Mouse (Mus musculus) liver, embryonic 14.5 days (tissue): ENCODE data around the gene Dlgap4.

Source experiments
- CTCF ChIP-seq: IDR thresholded peaks from 2 replicates; pipeline ENCODE4 v1.5.1; 2016; ENCODE audit warnings: antibody characterized with exemption, low read depth, control low read depth
- EP300 ChIP-seq: IDR thresholded peaks from 2 replicates; pipeline ENCODE4 v1.6.1; 2016; ENCODE audit warnings: antibody characterized with exemption, low read depth

DNA sequence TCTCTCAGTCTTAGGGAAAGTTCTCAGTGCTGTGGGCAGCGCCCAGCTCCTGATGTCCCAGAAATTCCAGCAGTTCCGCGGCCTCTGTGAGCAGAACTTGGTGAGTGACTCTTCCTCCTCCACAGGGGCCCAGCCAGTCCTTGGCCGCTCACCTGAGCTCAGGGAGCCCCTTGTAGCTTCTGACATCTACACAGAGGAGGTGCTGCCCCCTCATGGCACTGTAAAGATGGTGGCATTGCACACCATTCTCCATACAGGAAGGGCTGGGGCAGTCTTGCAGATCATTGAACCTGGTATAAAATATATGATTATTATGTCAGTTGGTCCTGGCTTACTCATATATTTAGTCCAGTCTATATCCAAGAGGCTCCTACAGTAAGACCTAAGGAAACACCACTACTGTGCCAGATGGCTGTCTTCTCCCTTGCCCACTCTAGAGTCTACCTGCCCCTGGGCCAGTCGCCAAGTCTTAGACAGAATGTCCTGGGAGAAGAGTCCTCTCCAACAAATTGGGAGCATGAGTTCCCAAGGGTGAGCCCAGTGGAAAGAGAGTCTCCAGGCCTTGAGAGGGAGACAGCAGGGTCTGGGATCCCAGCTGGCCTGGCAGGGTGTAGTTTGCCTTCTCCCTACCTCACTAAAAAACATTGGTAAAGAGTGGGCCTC lies 147.5 kb downstream of the Dlgap4 start:
- TF ChIP-seq CTCF (peak; percentile 56), EP300 (no peak)
